Comparison of ENCODE assay signal across 9 mouse cellular contexts in the genomic region with DNA sequence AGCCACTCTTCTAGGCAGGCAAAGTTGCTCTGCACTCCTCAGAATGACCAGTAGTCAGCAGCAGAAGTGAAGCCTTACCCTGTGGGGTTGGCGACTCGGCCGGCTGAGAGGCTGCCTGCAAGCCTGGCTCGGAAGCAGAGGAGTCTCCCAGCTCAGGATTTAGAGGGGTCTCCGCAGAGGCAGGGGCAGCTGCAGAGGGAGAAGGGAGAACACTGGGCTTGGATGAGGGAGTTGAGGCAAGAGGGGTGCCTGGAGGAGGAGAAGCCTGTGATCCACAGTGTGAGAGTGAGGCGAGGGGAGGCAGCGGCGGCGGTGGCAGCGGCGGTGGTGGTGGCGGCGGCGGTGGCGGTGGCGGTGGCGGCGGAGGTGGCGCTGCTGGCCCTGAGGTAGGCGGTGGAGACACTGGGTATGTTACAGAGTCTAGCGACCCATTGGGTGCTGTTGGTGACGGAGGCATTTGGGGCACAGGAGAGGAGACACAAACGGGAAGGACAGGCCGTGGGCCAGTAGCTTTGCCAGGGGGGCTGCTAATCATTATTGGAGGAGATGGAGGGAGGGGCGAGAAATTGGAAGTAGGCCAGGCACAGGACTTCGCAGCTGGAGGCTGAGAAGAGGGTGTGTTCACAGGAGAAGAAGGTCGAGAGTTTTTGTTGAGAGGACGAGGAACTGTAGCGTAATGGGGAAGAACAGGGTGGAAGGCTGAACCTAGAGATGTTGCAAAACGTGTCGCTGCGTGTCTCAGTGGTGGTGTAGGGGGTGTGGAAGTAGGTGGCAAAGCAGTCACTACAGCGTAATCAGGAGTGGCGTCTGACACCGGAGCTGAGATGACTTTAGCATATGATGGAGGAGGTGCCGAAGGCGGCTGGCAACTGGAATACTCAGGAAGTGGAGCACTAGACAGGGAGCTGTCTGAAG.
DNase-seq lines count a peak whose midpoint lies in the region; ATAC-seq and TF ChIP-seq lines count a peak whose summit lies in the region.
"Had no signal": no experiment of that assay in that cellular context is flagged by ENCODE, and none has a peak within 500 bp of the region (broad histone marks: within the 10 kb centered on the region; RNA-seq: fewer than 3 reads in every experiment).

No protein-coding gene starts in this region.

- H3K27ac ChIP-seq in kidney, adult 2 months (ENCODE audit: insufficient read depth, low read depth, low read length), result no peak overlapping the region
- H3K27ac ChIP-seq in lung, postnatal 0 days (ENCODE audit: low read length), result no peak overlapping the region
- 0 out of 2 replicates have a peak overlapping the region, but pooled peaks have one; percentile 51 for H3K27ac ChIP-seq in spleen, adult 2 months (ENCODE audit: insufficient read depth, low read length)
- H3K27ac ChIP-seq: left cerebral cortex, adult 2 months had no signal

- no peaks in the 10 kb centered on the region for H3K9me3 ChIP-seq in lung, postnatal 0 days (ENCODE audit: low read length)

- no peaks in the 10 kb centered on the region for H3K27me3 ChIP-seq in kidney, adult 2 months (replicated peaks; ENCODE audit: control insufficient read depth, insufficient read depth, low read length)
- H3K27me3 ChIP-seq in lung, postnatal 0 days (replicated peaks; ENCODE audit: insufficient read depth, low read length), result no peaks in the 10 kb centered on the region
- no peaks in the 10 kb centered on the region for H3K27me3 ChIP-seq in spleen, adult 2 months (ENCODE audit: control insufficient read depth, insufficient read depth, low read length)

- TF ChIP-seq EP300 in lung, postnatal 0 days (IDR thresholded peaks at IDR 0.05), result no peak

- TF ChIP-seq POLR2A in kidney, adult 2 months (IDR thresholded peaks at IDR 0.05; ENCODE audit: low read depth, low read length), result no peak
- TF ChIP-seq POLR2A in spleen, adult 2 months (IDR thresholded peaks at IDR 0.05; ENCODE audit: low read depth, low read length), result no peak

- 72% methylated on average over 33 of the region's 37 CpGs for WGBS in kidney, adult 2 months
- 65% methylated on average over 29 of the region's 37 CpGs for WGBS in lung, postnatal 0 days
- 59% methylated on average over 37 of the region's 37 CpGs for WGBS in spleen, adult 2 months

- DNase-seq in gastrocnemius, postnatal 25 days, result peak; percentile 7
- DNase-seq in gastrocnemius, postnatal 36 days, result no peak
- DNase-seq in ES-CJ7 (ENCODE audit: low read depth, low spot score), result peak; percentile 86
- DNase-seq in embryo, embryonic 10.5 days (ENCODE audit: low spot score), result peak; percentile 30
- DNase-seq in kidney, adult 2 months, result peak; percentile 15
- DNase-seq in lung, postnatal 0 days (ENCODE audit: low spot score), result peak; percentile 21
- peak; percentile 9 to 16 for DNase-seq in spleen, adult 2 months (ENCODE audit: low read depth in 1 of 2, low spot score in 2 of 2)
- DNase-seq in gastrocnemius, postnatal 10 days, result no peak

- intact Hi-C loops in gastrocnemius, postnatal 36 days (cut with DNase I), result no loop called here

- peak overlapping the region; percentile 40 for H3K4me3 ChIP-seq in kidney, adult 2 months (ENCODE audit: insufficient read depth, low read depth, low read length)
- H3K4me3 ChIP-seq in lung, postnatal 0 days (ENCODE audit: low read depth, low read length), result no peak overlapping the region
- peak overlapping the region; percentile 63; the same call in 1 of the 2 replicates for H3K4me3 ChIP-seq in spleen, adult 2 months (ENCODE audit: extremely low read depth, insufficient read depth, insufficient read length)
- H3K4me3 ChIP-seq: left cerebral cortex, adult 2 months had no signal

- ATAC-seq in lung, postnatal 0 days, result peak; percentile 53

- no peak overlapping the region for H3K9ac ChIP-seq in lung, postnatal 0 days (replicated peaks; ENCODE audit: low read depth)

- no peaks in the 10 kb centered on the region for H3K4me1 ChIP-seq in kidney, adult 2 months (ENCODE audit: control insufficient read depth, insufficient read depth, low read length)
- no peaks in the 10 kb centered on the region for H3K4me1 ChIP-seq in lung, postnatal 0 days (ENCODE audit: insufficient read depth, low read depth, low read length)
- no peaks in the 10 kb centered on the region for H3K4me1 ChIP-seq in spleen, adult 2 months (ENCODE audit: control insufficient read depth, insufficient read depth, insufficient read length)

- TF ChIP-seq CTCF in kidney, adult 2 months (conservative IDR thresholded peaks at IDR 0.05; ENCODE audit: insufficient read depth, insufficient read length, low read depth, low read length), result 0 out of 2 replicates have a peak, but pooled peaks have one; percentile 32
- peak; percentile 53 for TF ChIP-seq CTCF in lung, postnatal 0 days (IDR thresholded peaks at IDR 0.05)
- TF ChIP-seq CTCF in spleen, adult 2 months (IDR thresholded peaks at IDR 0.05; ENCODE audit: extremely low read depth, insufficient read depth, insufficient read length, insufficient replicate concordance), result no peak

- no peaks in the 10 kb centered on the region; the same call in 1 of the 2 replicates for H3K36me3 ChIP-seq in kidney, adult 2 months (ENCODE audit: control insufficient read depth, insufficient read depth, low read length)
- H3K36me3 ChIP-seq in lung, postnatal 0 days (ENCODE audit: insufficient read depth, low read length), result no peaks in the 10 kb centered on the region
- H3K36me3 ChIP-seq in spleen, adult 2 months (ENCODE audit: control insufficient read depth, insufficient read depth, low read length), result no peaks in the 10 kb centered on the region

- no peak overlapping the region for H3K4me2 ChIP-seq in lung, postnatal 0 days (replicated peaks; ENCODE audit: low read depth, low read length)

Comparison
In these comparisons a context has a peak if more than half of its experiments do, and no peak if none do; other contexts are left out.
1. DNase-seq: peak in gastrocnemius, postnatal 25 days (single experiment), ES-CJ7 (single experiment), embryo, embryonic 10.5 days (single experiment), kidney, adult 2 months (single experiment), lung, postnatal 0 days (single experiment) and spleen, adult 2 months (2 of 2); none in gastrocnemius, postnatal 36 days (0 of 2) and gastrocnemius, postnatal 10 days (single experiment).